Mouse (Mus musculus): Measurements from ENCODE around the gene Spg7.
"Not testable (repeated sequence)": the region's sequence is repeated elsewhere in the genome, so short reads cannot be mapped to it uniquely, and the experiment has no call there.

DNA sequence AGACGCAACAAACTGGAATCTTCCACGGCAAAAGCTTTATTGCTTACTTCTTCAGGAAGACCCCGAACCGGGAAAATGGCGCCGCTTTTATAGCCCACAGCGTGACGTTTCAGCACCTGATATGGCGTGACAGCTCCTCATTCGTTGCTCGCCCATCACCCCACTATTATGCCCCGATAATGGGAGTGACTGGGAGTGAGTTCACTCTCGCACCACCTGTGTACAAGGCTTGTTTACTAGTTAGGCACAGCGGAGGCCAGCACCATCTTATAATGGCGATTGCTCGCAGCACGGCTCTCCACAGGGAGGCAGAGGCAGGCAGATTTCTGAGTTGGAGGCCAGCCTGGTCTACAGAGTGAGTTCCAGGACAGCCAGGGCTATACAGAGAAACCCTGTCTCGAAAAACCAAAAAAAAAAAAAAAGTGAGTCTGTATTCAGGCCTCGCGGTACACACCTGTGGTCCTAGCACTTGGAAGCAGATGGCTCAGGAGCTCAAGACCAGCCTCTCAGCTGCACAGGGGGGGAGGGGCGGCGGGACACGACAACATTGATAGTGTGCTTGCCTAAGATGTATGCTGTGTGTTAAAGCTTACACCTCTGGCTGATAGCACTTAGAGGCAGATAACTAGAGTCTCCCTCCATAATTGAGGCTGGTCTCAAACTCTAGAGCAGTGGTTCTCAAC is 17.9 kb upstream of the Spg7 start:
- TF ChIP-seq CTCF (IDR thresholded peaks at IDR 0.05; ENCODE audit: borderline replicate concordance, control insufficient read depth, extremely low read depth, insufficient read depth, low read length, poor library complexity); POLR2A (IDR thresholded peaks at IDR 0.05; ENCODE audit: control insufficient read depth, extremely low read depth, insufficient read depth, low read length, poor library complexity): not testable (repeated sequence)
